Mouse (Mus musculus) bone marrow, adult 2 months (tissue): Measurements from ENCODE around the gene Dlgap1.

ENCODE experiments used
- CTCF ChIP-seq: fragments of 200-500 bp; IDR thresholded peaks from 2 replicates; pipeline ENCODE4 v1.5.1; 2011; ENCODE audit warnings: low read length, control low read depth; ENCODE audit not compliant: control insufficient read depth, insufficient read depth
- POLR2A ChIP-seq: fragments of 200-500 bp; IDR thresholded peaks from 2 replicates; pipeline ENCODE4 v1.6.1; 2011; ENCODE audit warnings: low read depth, mild to moderate bottlenecking, control low read depth, low read length, borderline replicate concordance; ENCODE audit not compliant: control insufficient read depth

DNA sequence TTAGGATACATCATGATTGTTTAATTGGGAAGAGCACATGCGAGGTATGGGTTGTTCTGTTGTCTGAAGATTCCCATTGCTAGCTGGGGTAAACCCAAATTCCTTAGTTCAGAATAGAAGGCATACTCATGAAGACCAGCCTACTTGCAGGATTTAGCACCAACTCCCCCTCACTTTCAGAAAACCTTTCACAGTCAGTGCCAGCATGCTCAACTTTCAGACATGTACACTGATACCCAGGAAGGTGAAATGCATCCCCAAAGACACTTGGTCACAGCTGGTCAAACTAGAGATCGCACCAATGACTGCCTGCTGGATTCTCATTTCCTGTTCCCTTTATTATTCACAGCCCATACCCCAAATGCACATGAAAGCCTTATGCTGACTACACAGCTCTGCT is 318.8 kb downstream of the Dlgap1 start:
- no peak for TF ChIP-seq POLR2A
- no peak for TF ChIP-seq CTCF
